Mouse (Mus musculus) thymus, postnatal 25 days (tissue): Measurements from ENCODE around the gene Dnah12.
"Not testable (repeated sequence)": the region's sequence is repeated elsewhere in the genome, so short reads cannot be mapped to it uniquely, and the experiment has no call there.

Experiments
- DNase-seq: peaks from one replicate; pipeline ENCODE4 v3.0.0; 2022

Dnah12 gene

GRCm38 (mm10) chr14:26890777-26891176 lies 197.7 kb downstream of the Dnah12 start:
- DNase-seq = no peak

GRCm38 (mm10) chr14:26894392-26894791 lies 201.3 kb downstream of the Dnah12 start, which contains the start of gene Asb14:
Gene Asb14, plus strand, starts transcription at chr14:26894557.
- no peak for DNase-seq

- DNase-seq = no peak
These were observed 206.4 kb downstream of the Dnah12 start for GRCm38 (mm10) chr14:26899490-26899889.

- no peak for DNase-seq
These were observed 207.8 kb downstream of the Dnah12 start for GRCm38 (mm10) chr14:26900893-26901292.

GRCm38 (mm10) chr14:26907401-26907800 lies 214.3 kb downstream of the Dnah12 start:
- DNase-seq = no peak

GRCm38 (mm10) chr14:26910461-26910860 lies 217.4 kb downstream of the Dnah12 start:
- not testable (repeated sequence) for DNase-seq

- no peak for DNase-seq
These were observed 218.1 kb downstream of the Dnah12 start for GRCm38 (mm10) chr14:26911201-26911600.

- no peak for DNase-seq
These were observed 218.8 kb downstream of the Dnah12 start for GRCm38 (mm10) chr14:26911826-26912225.

GRCm38 (mm10) chr14:26913681-26914268 lies 220.7 kb downstream of the Dnah12 start:
- no peak for DNase-seq

- no peak for DNase-seq
These were observed 226.2 kb downstream of the Dnah12 start for GRCm38 (mm10) chr14:26919310-26919709.

GRCm38 (mm10) chr14:26923702-26924421 lies 230.8 kb downstream of the Dnah12 start:
- DNase-seq = no peak

GRCm38 (mm10) chr14:26934891-26935290 lies 241.8 kb downstream of the Dnah12 start:
- no peak for DNase-seq

GRCm38 (mm10) chr14:26935558-26935957 lies 242.5 kb downstream of the Dnah12 start:
- no peak for DNase-seq
